ENCODE assay signal across 9 mouse cellular contexts in genomic region chr15:37031334-37032150, GRCm38 (mm10). TPM values are rescaled to one million over a fixed set of nuclear protein-coding genes. Genes with fewer than 3 reads are reported as not detected.
DNase-seq lines count a peak whose midpoint lies in the region; ATAC-seq and TF ChIP-seq lines count a peak whose summit lies in the region.
"Had no signal": no experiment of that assay in that cellular context is flagged by ENCODE, and none has a peak within 500 bp of the region (broad histone marks: within the 10 kb centered on the region; RNA-seq: fewer than 3 reads in every experiment).

No protein-coding gene starts in this region.

- no peak overlapping the region for H3K4me3 ChIP-seq in forebrain, embryonic 16.5 days (replicated peaks; ENCODE audit: low read length)
- H3K4me3 ChIP-seq in forebrain, embryonic 12.5 days (replicated peaks), result no peak overlapping the region
- no peak overlapping the region for H3K4me3 ChIP-seq in hindbrain, postnatal 0 days (ENCODE audit: low read length)
- no peak overlapping the region for H3K4me3 ChIP-seq in heart, embryonic 10.5 days

- H3K4me2 ChIP-seq in forebrain, embryonic 16.5 days (ENCODE audit: low read length), result no peak overlapping the region
- H3K4me2 ChIP-seq in forebrain, embryonic 12.5 days, result no peak overlapping the region
- no peak overlapping the region for H3K4me2 ChIP-seq in hindbrain, postnatal 0 days (ENCODE audit: low read depth, low read length)

- 0 out of 2 replicates have a peak, but pooled peaks have one; percentile 14 for ATAC-seq in forebrain, embryonic 16.5 days
- ATAC-seq in forebrain, embryonic 12.5 days (ENCODE audit: low FRiP score), result no peak
- peak; percentile 93 for ATAC-seq in hindbrain, postnatal 0 days
- ATAC-seq in granulocyte monocyte progenitor cell, adult 5-6 weeks (replicated peaks; ENCODE audit: poor library complexity, severe bottlenecking), result no peak

- H3K36me3 ChIP-seq in forebrain, embryonic 16.5 days (ENCODE audit: control insufficient read depth, insufficient read depth), result no peaks in the 10 kb centered on the region
- no peaks in the 10 kb centered on the region for H3K36me3 ChIP-seq in forebrain, embryonic 12.5 days (replicated peaks)
- H3K36me3 ChIP-seq in hindbrain, postnatal 0 days (ENCODE audit: insufficient read depth, low read length), result no peaks in the 10 kb centered on the region
- H3K36me3 ChIP-seq in heart, embryonic 10.5 days, result no peaks in the 10 kb centered on the region

- TF ChIP-seq CTCF in hindbrain, postnatal 0 days (IDR thresholded peaks at IDR 0.05; ENCODE audit: low read depth), result no peak

- no peaks in the 10 kb centered on the region for H3K27me3 ChIP-seq in forebrain, embryonic 16.5 days (replicated peaks; ENCODE audit: control insufficient read depth, insufficient read depth, low read length)
- H3K27me3 ChIP-seq in forebrain, embryonic 12.5 days, result no peaks in the 10 kb centered on the region
- no peaks in the 10 kb centered on the region for H3K27me3 ChIP-seq in hindbrain, postnatal 0 days (ENCODE audit: insufficient read depth, low read length)
- H3K27me3 ChIP-seq in heart, embryonic 10.5 days (ENCODE audit: insufficient read depth, poor library complexity, severe bottlenecking), result no peaks in the 10 kb centered on the region
- H3K27me3 ChIP-seq: megakaryocyte, embryonic 14.5 days had no signal

- 34% methylated on average over 6 of the region's 6 CpGs for WGBS in forebrain, embryonic 16.5 days
- WGBS in forebrain, embryonic 12.5 days, result 37% methylated on average over 6 of the region's 6 CpGs
- 35% methylated on average over 6 of the region's 6 CpGs for WGBS in hindbrain, postnatal 0 days
- WGBS in heart, embryonic 10.5 days, result 34% methylated on average over 6 of the region's 6 CpGs

- no peak overlapping the region for H3K9ac ChIP-seq in forebrain, embryonic 16.5 days (replicated peaks; ENCODE audit: low read depth, low read length)
- no peak overlapping the region for H3K9ac ChIP-seq in forebrain, embryonic 12.5 days
- no peak overlapping the region for H3K9ac ChIP-seq in hindbrain, postnatal 0 days (replicated peaks; ENCODE audit: low read length)

- no peak overlapping the region for H3K27ac ChIP-seq in forebrain, embryonic 16.5 days (ENCODE audit: low read length)
- no peak overlapping the region for H3K27ac ChIP-seq in forebrain, embryonic 12.5 days
- H3K27ac ChIP-seq in hindbrain, postnatal 0 days, result peak overlapping the region; percentile 73
- no peak overlapping the region for H3K27ac ChIP-seq in heart, embryonic 10.5 days

- peaks cover 10% of the 10 kb centered on the region for H3K4me1 ChIP-seq in forebrain, embryonic 16.5 days (replicated peaks; ENCODE audit: control insufficient read depth, insufficient read depth, low read length)
- H3K4me1 ChIP-seq in forebrain, embryonic 12.5 days, result 0 out of 2 replicates have a peak, but pooled peaks cover 3% of the 10 kb centered on the region
- H3K4me1 ChIP-seq in hindbrain, postnatal 0 days (ENCODE audit: insufficient read depth, low read length), result no peaks in the 10 kb centered on the region
- peaks cover 16% of the 10 kb centered on the region for H3K4me1 ChIP-seq in heart, embryonic 10.5 days

- no peaks in the 10 kb centered on the region for H3K9me3 ChIP-seq in forebrain, embryonic 16.5 days (ENCODE audit: control insufficient read depth, low read length)
- H3K9me3 ChIP-seq in forebrain, embryonic 12.5 days, result no peaks in the 10 kb centered on the region
- H3K9me3 ChIP-seq in hindbrain, postnatal 0 days (ENCODE audit: low read length), result no peaks in the 10 kb centered on the region
- no peaks in the 10 kb centered on the region for H3K9me3 ChIP-seq in heart, embryonic 10.5 days
- H3K9me3 ChIP-seq: megakaryocyte, embryonic 14.5 days had no signal

- DNase-seq in ES-CJ7 (ENCODE audit: low read depth, low spot score) (peak; percentile 52), adipocyte (ENCODE audit: low spot score) (no peak)
- peak; percentile 80 for DNase-seq in hindbrain, postnatal 0 days (ENCODE audit: low spot score)
- DNase-seq in lung, postnatal 25 days (ENCODE audit: low spot score), result peak; percentile 20
- no peak for DNase-seq in heart, embryonic 10.5 days (ENCODE audit: low spot score)

RNA-seq across cellular contexts. Expression of gene Zfp706, which starts 24.0 kb away (rescaled TPM):
- 479 and 536 TPM in 2 replicates for polyA plus RNA-seq in forebrain, embryonic 16.5 days (2015; fragmentation: Nextera tagmentation; extraction: Ambion mirVana)
- 463 and 489 TPM in 2 replicates for polyA plus RNA-seq in forebrain, embryonic 12.5 days (2016; fragmentation: Nextera tagmentation; extraction: Ambion mirVana)
- 57.2 and 61.8 TPM in 2 replicates for total RNA-seq in hindbrain, postnatal 0 days (2014; rRNA removed)
- polyA plus RNA-seq in hindbrain, postnatal 0 days (2015; fragmentation: Nextera tagmentation; extraction: Ambion mirVana), result 463 and 467 TPM in 2 replicates
- total RNA-seq in granulocyte monocyte progenitor cell, adult 5-6 weeks (2014; fragmentation: Nextera tagmentation), result 276 TPM in 2 replicates
- 73.9 and 112 TPM in 2 replicates for total RNA-seq in granulocyte monocyte progenitor cell, adult 5-6 weeks (2017)
- polyA plus RNA-seq in heart, embryonic 10.5 days (2016; fragmentation: Nextera tagmentation; extraction: Ambion mirVana), result 456 and 495 TPM in 2 replicates

Comparison
In these comparisons a context has a peak if more than half of its experiments do, and no peak if none do; other contexts are left out.
1. ATAC-seq: peak in forebrain, embryonic 16.5 days (single experiment) and hindbrain, postnatal 0 days (single experiment); none in forebrain, embryonic 12.5 days (single experiment) and granulocyte monocyte progenitor cell, adult 5-6 weeks (single experiment).
2. DNase-seq: peak in ES-CJ7 (single experiment), hindbrain, postnatal 0 days (single experiment) and lung, postnatal 25 days (single experiment); none in adipocyte (single experiment) and heart, embryonic 10.5 days (single experiment).